Mouse (Mus musculus) megakaryocyte, embryonic 14.5 days (primary cell): ENCODE data around the gene Slc27a4. TPM values are rescaled to one million over a fixed set of nuclear protein-coding genes. Genes with fewer than 3 reads are reported as not detected.
"Not testable (repeated sequence)": the region's sequence is repeated elsewhere in the genome, so short reads cannot be mapped to it uniquely, and the experiment has no call there.

Experiments
- H3K27me3 ChIP-seq: replicated peaks from 2 replicates; pipeline ENCODE3; 2012; ENCODE audit warnings: inconsistent platforms
- H3K36me3 ChIP-seq: replicated peaks from 2 replicates; pipeline ENCODE3; 2012; ENCODE audit warnings: low read length, inconsistent platforms, mixed read lengths
- H3K4me1 ChIP-seq: 2 replicates; pipeline ENCODE4 v1.6.1; 2012; ENCODE audit warnings: inconsistent platforms
- H3K4me3 ChIP-seq: replicated peaks from 2 replicates; pipeline ENCODE3; 2012; ENCODE audit warnings: moderate library complexity, mild to moderate bottlenecking, inconsistent platforms
- H3K9me3 ChIP-seq: 2 replicates; pipeline ENCODE4 v1.6.1; 2012; ENCODE audit warnings: inconsistent platforms
- FLI1 ChIP-seq: IDR thresholded peaks from 2 replicates; pipeline ENCODE4 v1.6.1; 2012; ENCODE audit warnings: low read length, inconsistent platforms, mixed read lengths
- GATA1 ChIP-seq: IDR thresholded peaks from 3 replicates; pipeline ENCODE4 v1.6.1; 2012; ENCODE audit warnings: mixed read lengths, low read length, inconsistent platforms, borderline replicate concordance
- polyA plus RNA-seq: library from polyadenylated mRNA; stranded (reverse); fragments of >175 nt; gene quantifications from 2 replicates; pipeline ENCODE4 v1.2.3, GENCODE M21; 2012; ENCODE audit warnings: low replicate concordance; ENCODE audit not compliant: insufficient read depth

The Slc27a4 gene
- 12.4 and 15.2 TPM in 2 replicates for polyA plus RNA-seq

GRCm38 (mm10) chr2:29802075-29802826, at the start of gene Slc27a4:
Gene Slc27a4, plus strand, starts transcription at chr2:29802634.
- Histone ChIP-seq H3K4me1 (peaks cover 32% of the 10 kb centered on the region), H3K4me3 (peak within 1 kb of the TSS; percentile 98), H3K9me3 (no peaks in the 10 kb centered on the region), H3K36me3 (peaks cover 35% of the 10 kb centered on the region), H3K27me3 (peaks cover 16% of the 10 kb centered on the region)
- TF ChIP-seq FLI1 (no peak), GATA1 (no peak)

DNA sequence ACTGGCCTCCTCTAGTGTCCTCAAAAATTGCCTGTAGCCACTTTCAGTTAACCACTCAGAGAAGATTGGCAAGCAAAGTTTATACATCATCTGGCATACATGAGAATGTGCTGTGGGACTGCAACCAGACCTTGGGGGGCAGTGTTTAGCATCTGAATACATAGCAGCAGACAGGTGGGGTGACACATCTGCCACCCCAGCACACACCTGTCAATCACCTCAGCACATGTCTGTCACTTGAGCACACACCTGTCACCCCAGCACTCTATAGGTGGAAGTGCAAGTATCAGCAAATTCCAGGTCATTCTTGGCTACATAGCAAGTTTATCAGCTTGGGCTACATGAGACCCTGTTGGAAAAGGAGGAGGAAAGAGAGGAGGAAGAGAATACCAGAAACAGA, 46.7 kb upstream of the Slc27a4 start:
- H3K4me1 ChIP-seq: peaks cover 9% of the 10 kb centered on the region
- TF ChIP-seq GATA1: no peak
- no peak for TF ChIP-seq FLI1
- peaks cover 36% of the 10 kb centered on the region for H3K27me3 ChIP-seq
- no peak overlapping the region for H3K4me3 ChIP-seq
- peaks cover 23% of the 10 kb centered on the region for H3K9me3 ChIP-seq
- H3K36me3 ChIP-seq: no peaks in the 10 kb centered on the region

- Histone ChIP-seq H3K4me1 (peaks cover 10% of the 10 kb centered on the region; the same call in 1 of the 2 replicates), H3K27me3 (peaks cover 38% of the 10 kb centered on the region), H3K4me3 (no peak overlapping the region), H3K36me3 (peaks cover 1% of the 10 kb centered on the region), H3K9me3 (no peaks in the 10 kb centered on the region)
- no peak for TF ChIP-seq GATA1
- no peak for TF ChIP-seq FLI1
Observed at GRCm38 (mm10) chr2:29764831-29765230, 37.6 kb upstream of the Slc27a4 start.

- Histone ChIP-seq H3K4me3 (no peak overlapping the region), H3K4me1 (peaks cover 12% of the 10 kb centered on the region), H3K9me3 (no peaks in the 10 kb centered on the region), H3K27me3 (peaks cover 18% of the 10 kb centered on the region), H3K36me3 (peaks cover 8% of the 10 kb centered on the region)
- TF ChIP-seq GATA1 (no peak), FLI1 (no peak)
Observed at GRCm38 (mm10) chr2:29767976-29768709, 34.3 kb upstream of the Slc27a4 start.

GRCm38 (mm10) chr2:29768901-29769300, 33.5 kb upstream of the Slc27a4 start:
- Histone ChIP-seq H3K36me3 (peaks cover 16% of the 10 kb centered on the region), H3K4me1 (peaks cover 10% of the 10 kb centered on the region), H3K4me3 (no peak overlapping the region), H3K9me3 (no peaks in the 10 kb centered on the region), H3K27me3 (peaks cover 16% of the 10 kb centered on the region)
- no peak for TF ChIP-seq GATA1
- no peak for TF ChIP-seq FLI1

- TF ChIP-seq FLI1: no peak
- no peak for TF ChIP-seq GATA1
- peaks cover 10% of the 10 kb centered on the region for H3K4me1 ChIP-seq
- H3K27me3 ChIP-seq: peaks cover 16% of the 10 kb centered on the region
- H3K4me3 ChIP-seq: no peak overlapping the region
- peaks cover 24% of the 10 kb centered on the region for H3K36me3 ChIP-seq
- no peaks in the 10 kb centered on the region for H3K9me3 ChIP-seq
Observed at GRCm38 (mm10) chr2:29770162-29770561, 32.3 kb upstream of the Slc27a4 start.

DNA sequence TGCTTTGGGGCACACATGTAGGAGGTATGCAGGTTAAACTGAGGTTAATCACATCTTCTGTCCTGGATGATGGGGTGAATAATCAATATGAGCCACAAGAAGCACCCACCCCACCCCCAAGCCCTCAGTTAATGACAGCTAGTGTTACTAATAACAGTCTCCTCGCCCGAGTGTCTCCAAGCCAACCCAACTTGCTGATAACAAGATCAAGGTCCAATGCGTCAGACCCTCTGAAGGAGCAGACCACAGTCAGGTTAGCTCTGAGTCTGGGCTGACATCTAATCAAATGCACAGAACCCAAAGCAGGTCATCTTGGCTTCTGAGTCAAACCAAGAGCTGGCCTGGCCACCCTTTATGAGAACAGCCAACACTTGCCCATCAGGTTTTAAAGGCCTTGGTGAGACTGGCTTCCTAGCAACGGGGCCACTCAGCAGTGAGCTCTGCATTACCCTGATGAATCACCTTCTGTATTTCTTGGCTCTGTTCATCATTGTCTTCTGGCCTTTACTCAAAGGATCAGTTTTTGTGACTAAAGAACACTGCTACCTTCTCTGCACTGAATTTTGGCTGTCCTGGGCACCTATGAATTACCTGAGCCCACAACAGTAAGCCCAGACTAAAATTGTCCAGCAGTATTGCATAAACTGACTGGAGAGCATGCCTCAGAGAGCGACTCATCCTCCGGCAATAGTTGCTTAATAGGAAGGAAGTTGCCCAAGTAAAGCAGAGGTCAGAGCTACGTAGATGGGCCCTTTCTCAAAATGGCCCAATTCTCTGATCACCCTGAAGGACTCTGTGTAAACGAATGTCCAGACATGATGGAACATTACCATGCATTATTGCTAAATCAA, 30.6 kb upstream of the Slc27a4 start:
- no peak for TF ChIP-seq GATA1
- no peak for TF ChIP-seq FLI1
- Histone ChIP-seq H3K36me3 (peaks cover 38% of the 10 kb centered on the region), H3K4me1 (peaks cover 10% of the 10 kb centered on the region), H3K9me3 (no peaks in the 10 kb centered on the region), H3K27me3 (peaks cover 7% of the 10 kb centered on the region), H3K4me3 (no peak overlapping the region)

GRCm38 (mm10) chr2:29773323-29773722, 29.1 kb upstream of the Slc27a4 start:
- Histone ChIP-seq H3K4me1 (peaks cover 20% of the 10 kb centered on the region), H3K36me3 (peaks cover 53% of the 10 kb centered on the region), H3K4me3 (no peak overlapping the region), H3K27me3 (peaks cover under 1% of the 10 kb centered on the region), H3K9me3 (no peaks in the 10 kb centered on the region)
- TF ChIP-seq FLI1: no peak
- TF ChIP-seq GATA1: no peak

- H3K27me3 ChIP-seq, H3K9me3 ChIP-seq, H3K4me3 ChIP-seq: not testable (repeated sequence)
- Histone ChIP-seq H3K36me3 (peaks cover 91% of the 10 kb centered on the region), H3K4me1 (peaks cover 38% of the 10 kb centered on the region)
Observed at GRCm38 (mm10) chr2:29781256-29781655, 21.2 kb upstream of the Slc27a4 start.
